Mouse (Mus musculus) ES-E14 (cell line): ENCODE results near the gene Kat5.

Experiments used
- CHD2 ChIP-seq: IDR thresholded peaks from 2 replicates; pipeline ENCODE4 v1.6.1; 2014; ENCODE audit warnings: mild to moderate bottlenecking, low read depth, low read length, inconsistent platforms
- MAFK ChIP-seq: IDR thresholded peaks from 2 replicates; pipeline ENCODE4 v1.6.1; 2014; ENCODE audit warnings: mild to moderate bottlenecking, low read depth, low read length, inconsistent platforms; ENCODE audit not compliant: insufficient read depth
- ZC3H11A ChIP-seq: IDR thresholded peaks from 2 replicates; pipeline ENCODE4 v1.6.1; 2012; ENCODE audit warnings: low read depth, mild to moderate bottlenecking, inconsistent platforms, low read length, borderline replicate concordance
- ZNF384 ChIP-seq: IDR thresholded peaks from 2 replicates; pipeline ENCODE4 v1.6.1; 2012; ENCODE audit warnings: low read depth, low read length, inconsistent platforms

GRCm38 (mm10) chr19:5562776-5563175, 47.3 kb downstream of the Kat5 start:
- TF ChIP-seq ZC3H11A (no peak), ZNF384 (no peak), MAFK (no peak), CHD2 (no peak)
